Mouse (Mus musculus): ENCODE data around the gene Il17c.

The Il17c gene

DNA sequence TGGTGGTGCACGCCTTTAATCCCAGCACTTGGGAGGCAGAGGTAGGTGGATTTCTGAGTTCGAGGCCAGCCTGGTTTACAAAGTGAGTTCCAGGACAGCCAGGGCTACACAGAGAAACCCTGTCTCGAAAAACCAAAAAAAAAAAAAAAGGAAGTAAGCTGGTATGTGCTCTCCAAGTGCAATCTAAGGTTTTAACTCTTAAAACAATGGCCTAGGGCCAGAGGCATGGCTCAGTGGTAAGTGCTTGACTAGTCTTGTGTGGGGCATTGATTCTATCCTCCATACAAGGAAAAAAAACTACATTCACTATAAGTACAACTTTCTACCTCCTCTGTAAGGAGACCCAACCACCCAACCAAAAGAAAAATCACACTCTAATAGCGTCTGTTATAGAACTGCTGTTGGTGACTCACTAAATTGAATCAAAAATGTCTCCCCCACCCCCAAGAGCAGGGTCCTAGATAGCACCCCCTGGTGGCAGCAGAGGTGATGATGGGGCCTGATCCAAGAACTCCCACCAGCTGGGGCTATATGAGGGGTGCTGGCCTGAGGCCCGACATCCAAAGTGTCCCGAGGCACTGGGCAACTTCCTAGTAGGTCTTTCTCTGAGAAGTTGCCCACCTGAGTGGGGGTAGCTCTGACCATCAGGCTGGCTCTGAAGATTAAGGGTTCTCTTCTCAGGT is 37.5 kb downstream of the Il17c start:
- DNase-seq (ENCODE audit: low read depth, low spot score), result peak; percentile 38

DNA sequence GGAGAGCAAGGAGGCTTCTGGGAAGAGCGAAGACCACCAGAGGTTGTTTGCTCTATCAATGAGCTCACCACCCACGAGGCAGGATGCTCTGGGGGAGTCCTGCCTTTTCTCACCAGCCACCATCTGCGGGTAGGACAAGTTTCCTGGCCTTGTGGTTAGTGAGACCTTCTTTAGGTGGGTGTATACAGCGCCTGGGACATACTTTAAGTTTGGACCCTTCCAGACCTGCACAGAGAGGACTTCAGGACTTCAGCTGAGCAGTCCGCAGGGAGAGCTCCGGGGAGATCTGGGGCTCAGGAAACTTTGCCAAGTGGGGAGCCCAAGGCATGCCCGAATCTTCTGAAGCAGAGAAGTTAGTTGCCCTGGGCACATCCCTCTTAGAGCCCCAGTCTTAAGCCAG is 38.2 kb downstream of the Il17c start:
- DNase-seq (ENCODE audit: low read depth, low spot score), result no peak

DNA sequence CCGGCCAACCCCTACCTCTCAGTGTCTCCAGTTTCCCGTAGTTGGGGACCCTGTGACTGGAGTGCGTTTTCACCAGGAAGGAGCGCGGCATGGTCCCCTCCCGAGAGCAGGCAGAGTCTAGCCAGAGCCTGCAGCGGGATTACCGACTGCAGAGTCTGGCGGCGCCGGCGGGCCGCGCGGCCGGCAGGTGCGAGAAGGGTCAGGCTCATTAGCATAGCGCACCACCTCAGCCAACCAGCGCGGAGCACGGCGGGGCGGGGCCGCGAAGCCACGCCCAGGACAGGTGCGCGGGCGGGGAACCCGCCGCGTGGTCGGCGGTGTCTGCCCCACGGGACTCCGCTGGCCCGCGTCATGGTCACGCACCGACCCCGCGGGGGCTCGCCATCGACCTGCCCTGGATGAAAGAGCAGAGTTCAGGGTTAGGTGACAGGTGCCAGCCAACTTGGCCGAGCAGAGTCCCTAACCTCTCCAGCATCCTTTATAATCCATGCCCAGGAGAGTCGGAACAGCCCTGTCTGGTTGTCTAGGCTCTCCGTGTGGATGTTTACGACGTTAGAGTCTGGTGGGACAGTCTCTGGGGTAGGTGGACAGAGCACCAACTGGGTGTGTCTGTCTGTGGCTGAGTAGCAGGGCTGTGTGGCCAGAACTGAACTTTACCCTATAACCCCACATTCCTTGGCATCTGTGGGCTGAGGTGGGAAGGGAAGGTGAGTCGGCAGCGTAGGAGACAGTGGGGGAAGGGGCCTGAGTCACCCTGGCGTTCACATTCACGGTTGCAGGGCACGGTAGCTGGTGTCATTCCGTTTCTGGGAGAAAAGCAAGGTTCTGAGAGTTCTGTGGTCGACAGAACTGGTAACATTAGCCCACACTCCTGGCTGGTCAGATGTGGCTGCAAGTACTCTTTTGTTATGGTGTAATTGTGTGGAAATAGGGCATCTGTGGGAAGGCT is 39.0 kb downstream of the Il17c start, which contains the start of gene Snai3:
Gene Snai3, minus strand, starts transcription at position 210 of the 949 bp plus-strand sequence.
- DNase-seq (ENCODE audit: low read depth, low spot score), result peak; percentile 78

DNA sequence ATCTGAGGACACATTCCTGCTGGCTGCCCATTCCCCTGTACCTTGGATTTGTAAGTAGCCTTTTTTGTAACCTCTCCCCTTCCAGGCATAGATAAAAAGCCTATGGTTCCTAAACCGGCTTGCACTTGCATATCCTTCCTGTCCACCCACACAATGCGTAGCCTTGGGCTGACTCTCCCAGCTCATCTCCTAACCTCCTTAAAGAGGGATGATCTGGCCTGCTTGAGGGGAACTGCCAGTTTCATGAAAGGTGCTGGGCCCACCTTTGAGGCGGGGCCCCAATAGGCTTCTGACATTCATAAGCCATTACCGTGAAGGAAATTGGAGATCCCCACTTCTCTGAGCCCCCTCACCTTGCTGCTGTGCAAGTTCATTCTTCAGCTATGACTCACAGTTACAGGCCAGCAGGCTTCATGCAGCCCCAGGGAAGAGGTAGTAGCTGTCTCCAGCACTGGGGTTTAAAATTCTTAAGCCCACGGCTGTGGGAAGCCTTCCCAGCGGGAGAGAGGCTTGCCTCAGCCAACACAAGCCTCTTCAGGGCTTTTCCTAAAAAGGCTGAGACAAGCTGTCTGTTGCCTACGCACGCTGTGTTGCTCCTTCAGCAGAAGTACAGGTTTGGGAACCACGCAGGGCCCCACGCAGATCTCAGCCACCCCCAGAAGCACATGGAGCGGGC is 39.8 kb downstream of the Il17c start:
- peak; percentile 40 for DNase-seq (ENCODE audit: low read depth, low spot score)

DNA sequence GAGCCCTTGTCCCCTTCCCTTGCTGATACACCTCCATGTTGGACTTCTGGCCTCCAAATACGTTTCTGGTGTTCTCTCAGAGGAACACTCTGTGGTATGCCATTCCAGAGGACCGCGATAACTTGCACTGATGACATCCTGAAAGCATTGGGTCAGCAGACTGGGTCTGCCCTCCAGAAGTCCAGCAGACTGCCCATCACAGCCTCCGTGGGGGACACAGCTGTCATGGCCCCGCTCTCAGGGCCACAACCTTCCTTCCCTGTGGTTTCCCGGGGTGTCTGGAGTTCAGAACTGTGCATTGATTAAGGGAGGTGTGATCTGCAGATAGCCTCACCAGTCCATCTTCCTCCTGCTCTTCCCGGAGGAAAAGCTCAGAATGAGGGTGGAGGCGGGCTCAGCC is 40.7 kb downstream of the Il17c start:
- DNase-seq (ENCODE audit: low read depth, low spot score), result no peak

DNA sequence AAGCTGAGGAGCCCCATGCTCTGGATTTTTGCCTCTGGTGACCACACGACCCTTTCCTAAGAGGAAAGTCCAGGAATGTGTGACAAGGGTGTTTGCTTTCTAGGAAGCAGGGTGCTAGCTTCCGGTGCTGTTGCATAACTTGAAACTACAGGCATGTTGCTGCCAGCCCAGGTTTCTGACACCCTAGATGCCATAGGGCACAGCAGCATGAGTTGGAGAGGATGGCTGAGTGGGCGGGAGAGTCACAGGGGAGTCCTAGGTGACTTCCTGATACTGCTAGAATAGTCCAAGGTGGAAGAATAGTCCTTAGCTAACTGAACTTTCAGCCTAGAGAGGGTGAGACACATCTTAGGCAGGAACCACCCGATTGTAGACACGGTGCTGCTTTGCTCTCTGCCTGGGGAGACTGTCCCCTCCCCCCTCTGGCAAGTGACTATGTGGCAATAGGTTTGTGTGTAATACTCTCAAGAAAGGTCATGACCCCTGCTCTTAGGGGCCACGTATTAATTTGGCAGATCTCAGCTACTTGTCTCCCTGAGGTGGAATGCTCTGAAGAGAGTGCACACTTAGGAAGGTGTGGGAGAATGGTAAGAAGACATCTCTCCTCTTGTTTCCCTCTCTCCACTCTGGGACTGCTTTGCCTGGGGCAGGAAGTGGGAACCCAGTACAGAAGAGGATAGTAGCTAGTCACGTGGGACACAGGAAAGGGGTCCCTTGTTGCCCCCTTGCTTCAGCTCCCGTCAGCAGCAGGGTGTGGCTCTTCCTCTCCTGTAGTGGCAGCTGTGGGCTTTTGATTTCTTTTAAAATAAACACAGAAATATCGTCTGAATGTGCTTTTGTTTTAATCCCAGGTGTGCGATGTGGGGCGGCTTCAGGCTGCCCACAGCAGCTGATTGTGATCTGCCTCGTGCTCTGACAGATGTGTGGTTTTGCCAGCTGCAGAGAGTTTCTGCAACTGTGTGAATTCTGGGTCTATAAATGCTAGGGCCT is 42.1 kb downstream of the Il17c start:
- no peak for DNase-seq (ENCODE audit: low read depth, low spot score)

DNA sequence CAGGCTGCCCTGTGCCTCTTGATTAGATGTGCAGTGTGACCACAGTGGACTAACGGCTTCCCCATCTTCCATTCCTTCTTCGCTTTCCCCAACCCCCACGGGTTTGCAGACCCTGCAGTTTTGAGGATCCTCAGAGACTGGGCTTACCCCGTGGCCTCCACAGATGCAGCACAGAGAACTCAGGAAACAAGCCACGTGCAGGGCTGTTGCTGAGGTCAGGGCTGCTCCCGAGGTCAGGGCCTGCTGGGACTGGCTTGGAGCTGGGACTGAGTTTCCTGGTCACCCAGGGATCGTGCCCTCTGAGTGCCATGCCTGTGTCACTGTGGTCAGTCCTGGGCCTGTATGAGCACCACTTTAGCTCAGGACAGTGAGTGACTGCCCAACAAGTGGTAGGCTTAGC is 43.2 kb downstream of the Il17c start:
- DNase-seq (ENCODE audit: low read depth, low spot score), result no peak

DNA sequence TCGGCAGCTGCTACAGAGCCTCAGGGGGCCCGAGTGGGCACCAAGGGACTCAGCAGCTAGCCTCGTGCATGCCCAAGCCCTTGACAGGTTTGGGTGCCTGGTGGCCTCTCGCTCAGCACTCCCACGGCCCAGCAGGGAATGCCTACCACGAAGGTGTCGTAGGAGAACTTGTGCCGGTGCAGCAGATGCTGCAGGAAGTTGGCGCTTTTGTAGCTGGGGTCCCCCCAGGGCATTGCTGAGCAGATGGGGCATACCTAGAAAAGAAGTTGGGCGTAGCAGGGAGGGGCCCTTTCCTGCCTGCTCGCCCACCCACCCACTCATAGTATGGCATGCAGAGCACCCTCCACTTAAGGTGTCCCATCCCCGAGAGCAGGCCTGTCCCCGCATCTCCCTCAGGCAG is 46.0 kb downstream of the Il17c start:
- DNase-seq (ENCODE audit: low read depth, low spot score), result no peak

DNA sequence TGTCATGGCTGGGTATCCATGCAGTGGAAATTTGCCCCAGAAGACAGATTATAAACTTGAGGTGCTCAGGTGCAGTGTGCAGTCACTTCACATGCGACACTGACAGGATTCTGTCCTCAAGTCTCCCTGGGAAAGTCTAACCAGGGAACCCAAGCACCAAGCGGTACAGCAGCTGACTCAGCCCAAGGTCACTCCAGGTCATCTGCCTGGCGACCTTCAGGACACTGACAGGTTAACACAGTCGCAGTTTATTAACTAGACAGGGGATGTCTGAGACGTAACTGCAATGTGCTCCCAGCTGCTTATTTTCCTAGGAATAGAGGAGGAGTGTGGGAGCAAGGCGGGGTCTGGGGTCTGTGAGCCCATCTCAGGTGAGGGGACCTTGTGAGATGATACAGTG is 47.6 kb downstream of the Il17c start:
- DNase-seq (ENCODE audit: low read depth, low spot score), result no peak

DNA sequence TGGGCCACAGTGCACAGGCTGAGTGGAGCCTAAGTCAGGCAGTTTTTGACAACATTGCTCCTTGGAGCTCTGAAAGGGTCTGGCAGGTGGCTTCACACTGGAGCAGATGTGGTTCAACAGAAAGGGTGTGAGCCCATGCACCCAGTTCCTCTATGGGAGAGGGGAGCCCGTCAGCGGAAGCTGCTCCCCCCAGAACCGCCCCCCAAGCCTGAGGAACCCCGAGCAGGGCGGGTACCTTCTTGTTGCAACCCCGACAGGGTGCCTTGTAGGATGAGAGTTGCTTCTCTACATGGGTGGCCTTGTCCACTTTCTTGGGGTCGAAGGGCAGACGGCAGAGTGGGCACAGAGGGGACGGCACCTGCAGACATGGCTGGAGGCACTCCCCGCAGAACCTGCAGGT is 48.1 kb downstream of the Il17c start:
- DNase-seq (ENCODE audit: low read depth, low spot score), result no peak

DNA sequence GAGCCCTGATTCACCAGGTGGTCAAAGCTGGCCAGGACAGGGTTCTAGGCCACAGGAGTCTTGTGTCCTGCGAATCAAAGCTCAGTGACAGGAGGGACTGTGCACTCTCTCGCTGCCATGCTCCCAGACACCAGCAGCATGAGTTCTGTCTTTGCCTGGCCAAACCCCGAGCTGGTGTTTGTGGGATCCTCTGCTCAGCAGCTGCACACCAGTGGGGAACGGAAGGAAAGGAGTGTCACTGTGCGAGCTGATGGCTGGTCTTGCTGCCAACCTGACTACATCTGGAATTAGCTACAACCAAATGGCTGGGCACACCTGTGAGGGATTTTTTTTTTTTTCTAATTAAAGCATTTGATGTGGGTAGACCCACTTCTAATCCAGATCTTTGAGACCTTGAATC is 48.9 kb downstream of the Il17c start:
- no peak for DNase-seq (ENCODE audit: low read depth, low spot score)

Data from A20 (cell line).